Mouse (Mus musculus): ENCODE measurements around the gene Kazn.

GRCm38 (mm10) chr4:142091100-142091499 is 148.1 kb downstream of the Kazn start:
- TF ChIP-seq CTCF (IDR thresholded peaks at IDR 0.05; ENCODE audit: borderline replicate concordance, control insufficient read depth, extremely low read depth, insufficient read depth, low read length, poor library complexity) (no peak), POLR2A (IDR thresholded peaks at IDR 0.05; ENCODE audit: control insufficient read depth, extremely low read depth, insufficient read depth, low read length, poor library complexity) (no peak)
